Mouse (Mus musculus) embryonic facial prominence, embryonic 15.5 days (tissue): ENCODE measurements around the gene Sec24b. TPM values are rescaled to one million over a fixed set of nuclear protein-coding genes. Genes with fewer than 3 reads are reported as not detected.
A peak's percentile ranks its signal among the peaks of the same experiment; 100 is the strongest.

Source experiments
- ATAC-seq: fragments of 200-750 bp; cut with Nextera tagmentation; 2 replicates; pipeline ENCODE4 v1.8.0; 2017; ENCODE audit warnings: low read depth, moderate TSS enrichment; ENCODE audit not compliant: insufficient number of reproducible peaks, low FRiP score, low TSS enrichment
- H3K27ac ChIP-seq: fragments of 300-500 bp; sonication (generic); replicated peaks from 2 replicates; pipeline ENCODE4 v1.5.1; 2015; ENCODE audit warnings: mild to moderate bottlenecking, inconsistent platforms
- H3K27me3 ChIP-seq: fragments of 300-500 bp; sonication (generic); 2 replicates; pipeline ENCODE4 v1.6.1; 2015; ENCODE audit warnings: inconsistent platforms
- H3K36me3 ChIP-seq: fragments of 300-500 bp; sonication (generic); 2 replicates; pipeline ENCODE4 v1.6.1; 2015; ENCODE audit warnings: mild to moderate bottlenecking, inconsistent platforms
- H3K4me1 ChIP-seq: fragments of 300-500 bp; sonication (generic); 2 replicates; pipeline ENCODE4 v1.6.1; 2015; ENCODE audit warnings: inconsistent platforms
- H3K4me2 ChIP-seq: fragments of 300-500 bp; sonication (generic); replicated peaks from 2 replicates; pipeline ENCODE4 v1.6.1; 2015; ENCODE audit warnings: mild to moderate bottlenecking, inconsistent platforms
- H3K4me3 ChIP-seq: fragments of 300-500 bp; sonication (generic); replicated peaks from 2 replicates; pipeline ENCODE4 v1.5.1; 2015; ENCODE audit warnings: mild to moderate bottlenecking, inconsistent platforms
- H3K9ac ChIP-seq: fragments of 300-500 bp; sonication (generic); 2 replicates; pipeline ENCODE4 v1.6.1; 2015; ENCODE audit warnings: inconsistent platforms
- H3K9me3 ChIP-seq: fragments of 300-500 bp; sonication (generic); replicated peaks from 2 replicates; pipeline ENCODE4 v1.6.1; 2016; ENCODE audit warnings: inconsistent platforms
- WGBS: fragments of 180-500 bp; shearing (Covaris S2); methylation state at CpG from one replicate; pipeline ENCODE4 v1.1.7; 2015; 5-methylcytosine and 5-hydroxymethylcytosine counted together
- polyA plus RNA-seq: library from polyadenylated mRNA; unstranded; fragments of >200 nt; fragmentation: Nextera tagmentation; extraction: Ambion mirVana; gene quantifications from 2 replicates; pipeline ENCODE4 v1.2.1, GENCODE M21; 2015

Gene Sec24b
- polyA plus RNA-seq, 1 experiment from 2014 or later: 36.3 TPM

GRCm38 (mm10) chr3:130079794-130080193 lies 18.4 kb upstream of the Sec24b start:
- no peak overlapping the region for H3K4me2 ChIP-seq
- no peak overlapping the region for H3K9ac ChIP-seq
- no peaks in the 10 kb centered on the region for H3K36me3 ChIP-seq
- ATAC-seq: no peak
- H3K9me3 ChIP-seq: no peaks in the 10 kb centered on the region
- H3K27me3 ChIP-seq: no peaks in the 10 kb centered on the region
- 3% methylated on average over 1 of the region's 1 CpGs for WGBS
- H3K27ac ChIP-seq: no peak overlapping the region
- H3K4me3 ChIP-seq: no peak overlapping the region
- no peaks in the 10 kb centered on the region for H3K4me1 ChIP-seq

GRCm38 (mm10) chr3:130077291-130077690 lies 15.9 kb upstream of the Sec24b start:
- no peak overlapping the region for H3K27ac ChIP-seq
- no peak overlapping the region for H3K9ac ChIP-seq
- H3K9me3 ChIP-seq: no peaks in the 10 kb centered on the region
- no peaks in the 10 kb centered on the region for H3K4me1 ChIP-seq
- H3K4me3 ChIP-seq: no peak overlapping the region
- 91% methylated on average over 9 of the region's 9 CpGs for WGBS
- H3K27me3 ChIP-seq: no peaks in the 10 kb centered on the region
- no peak for ATAC-seq
- H3K4me2 ChIP-seq: no peak overlapping the region
- no peaks in the 10 kb centered on the region for H3K36me3 ChIP-seq

- ATAC-seq: no peak
- no peaks in the 10 kb centered on the region for H3K27me3 ChIP-seq
- no peaks in the 10 kb centered on the region for H3K36me3 ChIP-seq
- no peaks in the 10 kb centered on the region for H3K9me3 ChIP-seq
- no peak overlapping the region for H3K4me2 ChIP-seq
- H3K4me3 ChIP-seq: no peak overlapping the region
- WGBS: 53% methylated on average over 1 of the region's 1 CpGs
- H3K4me1 ChIP-seq: no peaks in the 10 kb centered on the region
- no peak overlapping the region for H3K27ac ChIP-seq
- no peak overlapping the region for H3K9ac ChIP-seq
Measured at GRCm38 (mm10) chr3:130075746-130076145, 14.4 kb upstream of the Sec24b start.

DNA sequence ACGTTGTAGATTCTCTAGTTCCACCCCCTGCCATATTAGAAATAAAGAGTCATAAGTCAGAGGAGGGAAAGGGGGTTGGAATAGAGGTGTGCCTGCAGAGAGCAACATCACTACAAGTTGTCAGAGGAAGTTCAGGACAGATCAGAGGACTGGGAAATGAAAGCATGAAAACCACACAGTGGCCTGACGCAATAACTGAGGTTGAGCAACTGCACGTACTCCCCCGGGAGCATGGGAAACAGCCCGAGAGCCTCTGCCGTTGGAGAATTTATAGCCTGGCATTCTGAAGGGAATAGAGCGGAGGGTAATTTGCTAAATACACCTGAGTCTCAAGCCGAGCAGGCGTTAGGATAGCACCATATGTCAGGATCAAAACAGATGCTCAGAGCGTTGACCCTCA lies 11.7 kb upstream of the Sec24b start:
- H3K4me1 ChIP-seq: no peaks in the 10 kb centered on the region
- peak; percentile 51 for ATAC-seq
- H3K36me3 ChIP-seq: no peaks in the 10 kb centered on the region
- H3K27ac ChIP-seq: no peak overlapping the region
- 59% methylated on average over 10 of the region's 10 CpGs for WGBS
- no peak overlapping the region for H3K4me3 ChIP-seq
- no peaks in the 10 kb centered on the region for H3K9me3 ChIP-seq
- no peak overlapping the region for H3K4me2 ChIP-seq
- no peak overlapping the region for H3K9ac ChIP-seq
- no peaks in the 10 kb centered on the region for H3K27me3 ChIP-seq

DNA sequence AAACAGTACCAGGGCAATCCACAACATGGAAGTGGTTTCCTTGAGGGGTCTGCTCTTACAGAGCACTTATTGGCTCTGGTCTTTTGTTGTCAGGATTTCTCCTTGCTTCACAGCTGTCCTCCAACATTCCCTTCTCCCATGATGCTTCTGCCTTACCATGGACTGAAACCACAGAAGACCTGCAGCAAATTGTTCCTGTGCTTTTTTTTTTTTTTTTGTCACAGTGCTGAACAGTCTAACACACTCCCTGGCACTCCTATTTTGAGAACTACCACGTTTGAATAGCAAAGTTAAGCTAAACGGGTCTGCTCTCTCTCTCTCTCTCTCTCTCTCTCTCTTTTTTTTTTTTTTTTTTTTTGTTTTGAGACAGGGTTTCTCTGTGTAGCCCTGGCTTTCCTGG lies 10.6 kb upstream of the Sec24b start:
- no peak overlapping the region for H3K9ac ChIP-seq
- no peaks in the 10 kb centered on the region for H3K9me3 ChIP-seq
- H3K27ac ChIP-seq: no peak overlapping the region
- no peak overlapping the region for H3K4me2 ChIP-seq
- ATAC-seq: no peak
- no peaks in the 10 kb centered on the region for H3K27me3 ChIP-seq
- H3K4me3 ChIP-seq: no peak overlapping the region
- 62% methylated on average over 2 of the region's 2 CpGs for WGBS
- no peaks in the 10 kb centered on the region for H3K4me1 ChIP-seq
- H3K36me3 ChIP-seq: no peaks in the 10 kb centered on the region

DNA sequence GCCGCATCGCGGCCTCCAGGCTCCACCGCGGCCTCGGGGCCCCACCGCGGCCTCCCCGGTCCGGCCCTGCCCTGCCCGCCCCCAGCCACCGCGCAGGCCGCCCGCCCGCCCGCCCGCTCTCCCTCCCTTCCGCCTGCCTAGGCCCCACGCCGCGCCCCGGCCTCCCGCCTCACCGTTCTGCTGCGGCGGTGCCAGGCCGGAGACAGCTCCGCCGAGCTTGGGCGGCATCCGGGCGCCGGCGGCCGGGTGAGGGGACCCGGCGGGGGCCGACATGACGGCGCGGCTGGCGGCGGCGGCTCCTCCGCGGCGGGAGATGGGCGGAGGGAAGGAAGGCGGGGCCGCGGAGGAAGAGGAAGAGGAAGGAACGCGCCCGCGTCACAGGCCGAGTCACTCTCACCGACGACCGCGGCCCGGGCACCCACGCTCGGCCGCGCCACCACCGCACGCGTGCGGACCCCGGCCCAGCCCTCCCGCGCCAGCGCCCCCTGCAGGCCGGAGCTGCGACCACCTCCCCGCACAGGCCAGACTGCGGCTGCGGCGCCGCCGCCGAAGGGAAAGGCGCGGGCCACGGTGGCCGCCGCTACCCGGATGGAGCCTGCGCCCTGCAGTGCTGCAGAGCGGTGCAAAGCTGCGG lies 840 bp downstream of the Sec24b start:
- ATAC-seq: peak; percentile 94
- H3K4me1 ChIP-seq: peaks cover 31% of the 10 kb centered on the region
- under 1% methylated on average over 65 of the region's 92 CpGs for WGBS
- H3K27ac ChIP-seq: peak overlapping the region; percentile 98
- peak overlapping the region; percentile 69 for H3K4me2 ChIP-seq
- no peaks in the 10 kb centered on the region for H3K9me3 ChIP-seq
- H3K36me3 ChIP-seq: no peaks in the 10 kb centered on the region
- no peaks in the 10 kb centered on the region for H3K27me3 ChIP-seq
- peak overlapping the region; percentile 92 for H3K4me3 ChIP-seq
- peak overlapping the region; percentile 94 for H3K9ac ChIP-seq

DNA sequence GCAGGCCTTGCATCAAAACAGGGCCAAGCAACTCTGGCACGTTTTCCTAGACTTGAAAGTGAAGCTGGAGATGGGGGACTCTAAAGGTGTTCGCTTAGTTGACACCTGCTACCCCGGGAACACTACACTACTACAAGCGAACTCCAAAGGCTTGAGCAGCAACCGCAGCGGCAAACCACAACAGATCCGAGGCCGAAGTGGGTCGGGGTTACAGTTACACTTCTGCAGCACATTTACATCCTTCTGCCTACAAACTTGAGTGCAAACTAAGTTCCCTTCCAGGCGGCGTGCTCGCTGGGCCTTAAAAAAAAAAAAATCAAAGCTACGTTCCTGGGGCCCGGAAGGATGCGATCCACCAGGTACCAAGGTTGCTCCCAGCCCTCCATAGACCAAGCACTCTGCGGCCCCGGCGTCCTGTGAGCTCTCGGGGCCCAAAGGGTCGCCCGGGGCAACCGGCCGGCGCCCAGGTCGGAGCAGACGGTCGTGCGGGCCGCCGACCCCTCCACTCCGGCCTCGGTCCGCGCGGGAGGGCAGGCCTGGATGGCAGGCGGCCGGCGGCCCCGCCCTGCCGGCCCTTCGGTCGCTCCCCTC lies 1.5 kb downstream of the Sec24b start:
- Histone ChIP-seq H3K4me3 (peak overlapping the region; percentile 92), H3K4me2 (peak overlapping the region; percentile 57), H3K4me1 (peaks cover 33% of the 10 kb centered on the region), H3K9me3 (no peaks in the 10 kb centered on the region), H3K36me3 (no peaks in the 10 kb centered on the region), H3K9ac (peak overlapping the region; percentile 94), H3K27ac (peak overlapping the region; percentile 98), H3K27me3 (no peaks in the 10 kb centered on the region)
- under 1% methylated on average over 40 of the region's 42 CpGs for WGBS
- no peak for ATAC-seq

DNA sequence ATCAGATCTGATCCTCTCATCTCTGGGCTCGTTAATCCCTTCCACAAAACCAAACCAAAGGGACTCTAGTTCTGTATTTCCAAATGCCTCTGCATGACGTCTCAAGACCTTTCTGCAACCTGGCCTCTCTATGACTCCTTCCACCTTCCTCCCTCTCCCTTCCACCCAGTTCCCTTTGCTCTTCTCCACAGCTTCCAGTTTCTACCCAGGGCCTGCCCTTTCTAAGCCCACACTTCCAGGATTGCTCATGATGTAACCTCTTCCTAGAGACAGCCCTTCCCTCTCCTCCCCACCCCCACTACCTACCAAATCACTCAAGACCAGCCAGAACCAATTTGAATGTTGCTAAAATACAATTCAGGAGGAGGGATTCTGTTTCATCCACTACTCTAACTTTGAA lies 2.9 kb downstream of the Sec24b start:
- Histone ChIP-seq H3K4me1 (peaks cover 47% of the 10 kb centered on the region), H3K36me3 (no peaks in the 10 kb centered on the region), H3K9ac (no peak overlapping the region), H3K27ac (no peak overlapping the region), H3K4me2 (no peak overlapping the region), H3K27me3 (no peaks in the 10 kb centered on the region), H3K4me3 (no peak overlapping the region), H3K9me3 (no peaks in the 10 kb centered on the region)
- WGBS: 46% methylated on average over 2 of the region's 2 CpGs
- ATAC-seq: no peak

GRCm38 (mm10) chr3:130057569-130058345 lies 3.6 kb downstream of the Sec24b start:
- H3K36me3 ChIP-seq: no peaks in the 10 kb centered on the region
- 61% methylated on average over 14 of the region's 14 CpGs for WGBS
- no peak overlapping the region for H3K4me2 ChIP-seq
- no peak for ATAC-seq
- H3K4me1 ChIP-seq: peaks cover 54% of the 10 kb centered on the region
- no peak overlapping the region for H3K4me3 ChIP-seq
- H3K27me3 ChIP-seq: no peaks in the 10 kb centered on the region
- H3K27ac ChIP-seq: no peak overlapping the region
- H3K9me3 ChIP-seq: no peaks in the 10 kb centered on the region
- H3K9ac ChIP-seq: no peak overlapping the region

GRCm38 (mm10) chr3:130055416-130056385 lies 5.7 kb downstream of the Sec24b start:
- 76% methylated on average over 15 of the region's 15 CpGs for WGBS
- no peaks in the 10 kb centered on the region for H3K9me3 ChIP-seq
- H3K4me1 ChIP-seq: peaks cover 54% of the 10 kb centered on the region
- no peaks in the 10 kb centered on the region for H3K27me3 ChIP-seq
- no peaks in the 10 kb centered on the region for H3K36me3 ChIP-seq
- no peak overlapping the region for H3K9ac ChIP-seq
- no peak overlapping the region for H3K4me3 ChIP-seq
- H3K4me2 ChIP-seq: no peak overlapping the region
- no peak for ATAC-seq
- H3K27ac ChIP-seq: no peak overlapping the region

- Histone ChIP-seq H3K27me3 (no peaks in the 10 kb centered on the region), H3K9ac (no peak overlapping the region), H3K36me3 (no peaks in the 10 kb centered on the region), H3K4me2 (no peak overlapping the region), H3K9me3 (no peaks in the 10 kb centered on the region), H3K4me1 (peaks cover 52% of the 10 kb centered on the region), H3K4me3 (no peak overlapping the region), H3K27ac (peak overlapping the region; percentile 25)
- WGBS: 44% methylated on average over 6 of the region's 6 CpGs
- ATAC-seq: 0 out of 2 replicates have a peak, but pooled peaks have one; percentile 40
Measured at GRCm38 (mm10) chr3:130054587-130054986, 6.8 kb downstream of the Sec24b start.
